Mouse (Mus musculus): ENCODE results near the gene Olfr213.
"Not testable (repeated sequence)": the region's sequence is repeated elsewhere in the genome, so short reads cannot be mapped to it uniquely, and the experiment has no call there.

Olfr213 gene

GRCm38 (mm10) chr6:116538156-116538555 lies at the start of gene Olfr213:
Gene Olfr213, plus strand, starts transcription at chr6:116538456.
- no peak for DNase-seq (ENCODE audit: low spot score)

GRCm38 (mm10) chr6:116488791-116489190 lies 49.5 kb upstream of the Olfr213 start, which contains the start of gene Olfr211:
Gene Olfr211, plus strand, starts transcription at chr6:116489091.
- DNase-seq (ENCODE audit: low spot score), result no peak

- no peak for DNase-seq (ENCODE audit: low spot score)
These were observed 44.5 kb upstream of the Olfr213 start for GRCm38 (mm10) chr6:116493742-116494141.

DNA sequence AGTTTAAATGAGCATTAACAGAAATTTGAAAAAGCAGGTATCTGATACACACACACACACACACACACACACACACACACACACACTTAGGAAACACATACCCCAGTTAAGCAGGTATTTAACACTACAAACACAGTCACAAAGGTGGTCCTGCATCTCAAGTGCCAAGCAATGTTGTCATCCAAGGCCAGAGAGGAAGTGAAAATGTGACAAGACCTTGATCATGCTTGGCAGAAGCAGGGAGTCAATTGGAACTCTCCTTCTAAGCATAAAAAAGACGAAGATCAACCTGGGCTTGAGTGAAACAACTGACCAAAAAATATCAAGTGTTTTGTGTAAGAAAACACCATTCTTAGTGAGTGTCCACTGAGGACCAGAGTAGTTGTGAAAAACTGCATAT lies 42.3 kb upstream of the Olfr213 start:
- no peak for DNase-seq (ENCODE audit: low spot score)

DNA sequence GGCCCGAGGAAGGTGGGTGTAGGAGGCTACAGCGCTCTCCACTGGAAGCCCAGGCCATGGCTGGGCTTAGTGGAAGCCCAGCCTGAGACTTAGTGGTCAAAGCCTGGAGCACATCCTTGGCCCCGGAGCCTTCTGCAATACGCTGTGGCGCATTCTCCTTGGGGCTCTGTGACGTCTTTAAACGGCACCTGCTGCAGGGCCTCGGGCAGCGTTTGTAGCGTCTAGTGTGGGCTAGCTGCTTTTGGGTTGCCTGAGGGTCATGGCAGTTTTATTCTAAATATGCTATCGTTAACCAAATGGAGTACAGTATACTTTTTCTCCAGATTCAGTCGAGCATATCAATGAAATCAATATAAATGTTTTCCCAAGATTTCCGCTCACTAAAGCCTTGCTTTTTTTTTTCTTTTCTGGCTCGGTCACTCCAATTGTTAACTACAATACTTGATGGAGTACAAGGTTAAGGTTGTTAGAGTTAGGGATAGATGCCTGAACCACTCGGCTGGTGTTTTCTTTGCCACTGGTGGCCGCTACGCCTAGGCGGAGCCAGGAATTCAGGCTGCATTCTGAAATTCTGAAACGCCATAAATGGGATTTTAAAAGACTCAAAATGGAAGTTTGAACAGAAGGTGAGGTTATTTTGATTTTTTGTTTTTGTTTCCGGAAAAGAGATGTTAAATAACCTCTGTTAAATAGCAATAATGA lies 31.8 kb upstream of the Olfr213 start, which contains the start of gene Olfr212:
Olfr212 (plus strand) TSS at position 215 of the 702 bp plus-strand sequence.
- DNase-seq (ENCODE audit: low spot score), result not testable (repeated sequence)

- no peak for DNase-seq (ENCODE audit: low spot score)
These were observed 23.4 kb upstream of the Olfr213 start for GRCm38 (mm10) chr6:116514832-116515231.

DNA sequence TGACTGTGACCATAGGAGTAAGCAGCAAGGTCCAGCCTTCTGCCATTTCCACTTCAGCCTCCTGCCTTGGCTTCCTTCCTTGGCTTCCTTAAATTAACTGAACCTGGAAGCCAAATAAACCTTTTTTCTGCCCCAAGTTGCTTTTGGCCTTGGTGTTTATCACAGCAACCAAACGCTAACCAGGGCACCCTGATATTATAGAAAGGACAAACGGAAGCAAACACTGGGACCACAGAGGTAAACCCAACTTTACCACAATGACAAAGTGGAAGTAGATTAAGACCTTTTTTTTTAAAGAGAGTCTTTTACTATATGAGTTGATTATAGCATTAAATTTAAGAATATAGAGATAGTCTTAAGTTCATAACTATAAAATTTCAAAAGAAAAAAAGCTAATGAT lies 4.2 kb downstream of the Olfr213 start:
- DNase-seq (ENCODE audit: low spot score), result no peak

DNA sequence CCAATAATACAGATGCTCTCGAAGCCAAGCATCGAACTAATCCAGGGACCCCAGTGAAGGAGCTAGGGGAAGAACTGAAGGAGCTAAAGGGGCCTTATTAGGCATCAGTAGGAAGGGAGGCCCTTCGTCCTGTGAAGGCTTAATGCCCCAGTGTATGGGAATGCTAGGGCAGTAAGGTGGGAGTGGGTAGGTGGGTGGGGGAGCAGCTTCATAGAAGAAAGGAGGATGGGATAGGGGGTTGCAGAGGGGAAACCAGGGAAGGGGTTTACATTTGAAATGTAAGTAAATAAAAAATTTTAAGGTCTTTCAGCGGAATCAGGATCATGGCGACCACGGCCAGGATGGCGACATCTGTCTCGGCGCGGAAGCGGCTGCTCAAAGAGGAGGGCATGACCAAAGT lies 12.6 kb downstream of the Olfr213 start, which contains the start of gene Gm5580:
Gm5580 (plus strand) TSS at position 301 of the 400 bp plus-strand sequence.
- not testable (repeated sequence) for DNase-seq (ENCODE audit: low spot score)

DNA sequence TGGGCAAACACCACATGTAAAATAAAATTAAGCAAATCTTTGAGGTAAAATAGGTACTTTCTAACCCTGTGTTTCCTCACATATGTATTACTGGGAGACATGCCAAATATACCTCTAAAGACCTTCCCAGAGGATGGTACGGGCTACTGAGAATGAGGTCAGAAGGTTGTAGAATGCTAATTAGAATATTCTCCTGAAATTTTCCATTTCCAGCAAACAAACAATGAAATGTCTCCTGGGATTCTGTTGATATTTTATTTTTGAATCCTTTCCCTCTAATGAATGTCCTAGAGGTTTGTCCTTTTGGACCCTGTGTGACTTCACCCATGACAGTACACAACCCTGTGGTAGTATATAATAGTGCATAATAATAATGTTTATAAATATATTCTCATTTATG lies 15.7 kb downstream of the Olfr213 start, which contains the start of gene Olfr214:
Olfr214 (plus strand) TSS at position 301 of the 400 bp plus-strand sequence.
- DNase-seq (ENCODE audit: low spot score), result no peak

DNA sequence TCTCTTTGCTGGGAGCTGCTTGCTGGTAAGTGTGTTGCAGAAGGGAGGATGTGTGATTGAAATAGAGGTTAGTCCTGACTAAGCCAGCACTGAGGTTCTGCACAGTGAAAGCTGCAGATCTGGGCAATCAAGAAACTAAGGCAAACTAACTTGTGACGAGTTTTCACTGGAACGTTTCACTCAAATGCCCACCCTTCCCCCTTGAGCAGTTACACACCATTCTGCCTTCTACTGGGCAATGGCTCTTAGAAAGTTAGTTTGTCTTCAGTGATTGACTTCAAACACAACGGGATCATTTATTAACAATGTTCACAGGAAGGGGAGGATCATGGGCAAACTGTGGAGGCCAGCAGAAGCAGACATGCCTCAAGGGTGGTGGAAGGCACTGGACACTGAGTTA lies 16.7 kb downstream of the Olfr213 start:
- DNase-seq (ENCODE audit: low spot score), result no peak

- no peak for DNase-seq (ENCODE audit: low spot score)
These were observed 31.6 kb downstream of the Olfr213 start for GRCm38 (mm10) chr6:116569834-116570233.

DNA sequence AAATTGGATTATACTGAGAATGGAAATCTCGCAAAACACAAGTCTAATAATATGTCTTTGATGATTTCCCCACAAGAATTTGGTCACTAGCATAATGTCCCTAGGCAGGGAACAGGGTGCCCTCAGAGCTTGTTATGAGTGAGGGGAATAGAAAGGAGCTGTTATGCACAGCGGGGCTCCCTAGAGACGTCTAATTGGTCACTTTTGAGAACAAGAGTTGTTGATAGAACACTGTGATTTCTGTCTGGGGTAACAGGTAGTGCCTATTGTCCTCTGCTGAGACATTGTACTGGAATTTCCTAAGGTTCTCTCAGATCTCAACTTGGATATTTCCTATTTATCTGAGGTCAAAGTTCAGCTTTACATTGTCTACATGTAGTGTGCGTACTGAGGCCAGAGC lies 45.8 kb downstream of the Olfr213 start, which contains the start of gene Olfr215:
Olfr215 (minus strand) TSS at position 101 of the 400 bp plus-strand sequence.
- DNase-seq (ENCODE audit: low spot score), result no peak

All from testis, postnatal 14 days (tissue).